Mouse (Mus musculus): ENCODE measurements at regions not wholly inside any gene's neighbourhood (a gene's known extent, or its start where the extent isn't known, plus 50 kb on each side); places are given as distances from the start of the nearest gene placed in this dataset.

DNA sequence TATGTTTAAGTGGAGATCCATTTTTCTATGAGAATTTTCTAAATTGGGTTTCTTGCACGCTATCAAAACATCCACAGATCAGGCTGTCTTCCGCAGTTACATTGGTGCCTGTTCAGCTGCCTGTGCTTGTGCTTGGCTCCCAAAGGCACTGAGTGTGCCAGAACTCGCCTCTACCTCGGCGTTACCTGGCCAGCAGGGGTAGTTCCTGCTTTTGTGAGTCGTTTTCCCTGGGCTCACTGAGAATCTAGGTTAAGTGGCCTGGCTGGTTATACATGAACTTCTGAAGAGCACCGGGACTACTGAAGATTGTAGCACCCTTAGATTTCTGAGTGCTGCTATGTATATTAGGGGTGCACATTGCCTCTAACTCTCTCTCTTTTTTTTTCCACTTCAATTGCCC, 913.0 kb upstream of the Vwc2 start:
- ATAC-seq, result no peak
- 83% methylated on average over 7 of the region's 7 CpGs for WGBS

DNA sequence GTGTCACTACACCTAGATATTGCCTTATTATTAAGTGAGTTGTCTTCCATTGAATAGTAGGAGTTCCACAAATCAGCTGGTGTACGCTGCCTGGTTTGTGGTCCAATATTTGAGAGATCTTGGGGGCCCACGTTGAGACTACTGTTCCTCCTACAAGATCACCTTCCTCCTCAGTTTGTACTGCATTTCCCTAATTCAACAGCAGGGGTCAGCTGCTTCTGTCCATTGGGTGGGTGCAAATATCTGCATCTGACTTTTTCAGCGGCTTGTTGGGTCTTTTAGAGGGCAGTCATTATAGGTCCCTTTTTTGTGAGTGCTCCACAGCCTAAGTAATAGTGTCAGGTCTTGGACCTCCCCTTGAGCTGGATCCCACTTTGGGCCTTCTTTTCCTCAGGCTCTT, 908.8 kb upstream of the Vwc2 start:
- no peak overlapping the region for H3K9ac ChIP-seq (replicated peaks; ENCODE audit: low read depth, low read length)
- no peak overlapping the region for H3K27ac ChIP-seq (ENCODE audit: low read length)
- no peak for ATAC-seq
- 83% methylated on average over 3 of the region's 3 CpGs for WGBS
- no peaks in the 10 kb centered on the region for H3K9me3 ChIP-seq (ENCODE audit: control insufficient read depth, low read length)
- H3K36me3 ChIP-seq (ENCODE audit: control insufficient read depth, insufficient read depth), result no peaks in the 10 kb centered on the region
- no peaks in the 10 kb centered on the region for H3K4me1 ChIP-seq (replicated peaks; ENCODE audit: control insufficient read depth, insufficient read depth, low read length)
- no peaks in the 10 kb centered on the region for H3K27me3 ChIP-seq (replicated peaks; ENCODE audit: control insufficient read depth, insufficient read depth, low read length)
- H3K4me2 ChIP-seq (ENCODE audit: low read length), result no peak overlapping the region
- no peak overlapping the region for H3K4me3 ChIP-seq (replicated peaks; ENCODE audit: low read length)

More for the DNA sequence above, 913.0 kb upstream of the Vwc2 start:
- H3K4me1 ChIP-seq (replicated peaks; ENCODE audit: control insufficient read depth, insufficient read depth, low read length), result no peaks in the 10 kb centered on the region
- H3K9me3 ChIP-seq (ENCODE audit: control insufficient read depth, low read length), result no peaks in the 10 kb centered on the region
- no peak overlapping the region for H3K4me3 ChIP-seq (replicated peaks; ENCODE audit: low read length)
- H3K36me3 ChIP-seq (ENCODE audit: control insufficient read depth, insufficient read depth), result no peaks in the 10 kb centered on the region
- H3K27me3 ChIP-seq (replicated peaks; ENCODE audit: control insufficient read depth, insufficient read depth, low read length), result no peaks in the 10 kb centered on the region
- H3K4me2 ChIP-seq (ENCODE audit: low read length), result no peak overlapping the region
- H3K9ac ChIP-seq (replicated peaks; ENCODE audit: low read depth, low read length), result no peak overlapping the region
- no peak overlapping the region for H3K27ac ChIP-seq (ENCODE audit: low read length)
